Mouse (Mus musculus): ENCODE results near the gene Gm340.

Gm340 gene

DNA sequence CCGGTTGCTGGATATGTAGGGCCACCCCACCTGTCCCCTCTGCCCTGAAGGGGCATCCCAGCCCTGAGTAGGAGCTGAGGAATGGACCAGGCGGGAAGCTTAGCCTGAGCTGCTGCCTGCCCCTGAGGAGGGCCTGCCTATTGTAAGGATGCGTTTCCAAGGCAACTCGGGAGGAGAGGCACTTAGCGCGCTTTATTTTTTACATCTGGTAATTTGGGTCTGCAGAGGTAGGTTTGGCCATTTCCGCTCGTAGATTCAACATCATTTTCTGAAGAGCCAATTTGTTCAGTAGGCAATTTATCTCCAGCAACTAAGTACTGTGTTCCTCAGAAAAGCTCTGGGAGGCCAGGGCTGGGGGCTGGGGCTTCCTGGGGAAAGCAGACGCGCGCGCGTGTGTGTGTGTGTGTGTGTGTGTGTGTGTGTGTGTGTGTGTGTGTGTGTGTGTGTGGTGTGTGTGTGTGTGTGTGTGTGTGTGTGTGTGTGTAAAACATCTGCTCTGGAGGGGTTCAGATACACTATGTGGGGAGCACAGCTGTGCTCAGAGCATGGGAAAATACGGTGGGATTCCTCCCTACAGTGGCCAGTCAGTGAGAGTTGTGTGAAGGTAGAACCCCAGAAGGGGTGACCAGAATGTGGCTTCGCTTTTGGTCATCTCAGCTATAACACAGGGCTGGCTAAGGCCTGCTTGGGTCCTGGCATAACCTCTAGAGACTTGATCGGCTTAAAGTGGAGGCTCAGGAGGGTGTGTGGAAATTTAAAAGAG is 31.3 kb downstream of the Gm340 start:
- peak; percentile 76 for DNase-seq (ENCODE audit: low read depth, low spot score)

DNA sequence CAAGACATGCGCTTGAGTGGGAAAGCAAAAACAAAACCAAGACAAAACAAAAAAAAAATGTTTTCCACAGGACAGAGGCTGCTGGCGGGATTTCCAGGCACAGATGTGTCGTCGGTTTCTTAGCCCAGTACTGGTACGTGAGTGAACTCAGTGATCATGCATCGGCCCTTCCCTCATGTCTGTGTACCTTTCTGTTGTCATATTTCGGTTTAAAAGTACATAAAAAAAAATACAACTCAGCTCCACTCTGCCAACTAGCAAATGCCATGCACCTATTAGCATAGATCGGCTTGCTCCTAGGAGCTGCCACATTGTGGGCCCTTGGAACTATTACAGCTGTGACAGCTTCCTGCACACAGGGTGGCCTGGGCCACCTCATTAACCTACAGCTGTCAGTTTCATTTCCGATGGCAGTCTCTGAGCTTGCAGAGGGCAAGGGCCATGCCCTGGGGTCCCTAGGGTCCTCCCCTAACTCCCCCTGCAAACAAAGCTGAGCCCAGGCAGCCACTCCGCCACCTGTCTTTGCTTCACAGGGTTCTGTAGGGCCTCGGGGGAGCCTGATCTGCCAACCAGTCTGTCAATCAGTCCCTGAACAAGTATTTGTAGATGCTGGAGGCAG is 33.5 kb downstream of the Gm340 start:
- peak; percentile 60 for DNase-seq (ENCODE audit: low read depth, low spot score)

DNA sequence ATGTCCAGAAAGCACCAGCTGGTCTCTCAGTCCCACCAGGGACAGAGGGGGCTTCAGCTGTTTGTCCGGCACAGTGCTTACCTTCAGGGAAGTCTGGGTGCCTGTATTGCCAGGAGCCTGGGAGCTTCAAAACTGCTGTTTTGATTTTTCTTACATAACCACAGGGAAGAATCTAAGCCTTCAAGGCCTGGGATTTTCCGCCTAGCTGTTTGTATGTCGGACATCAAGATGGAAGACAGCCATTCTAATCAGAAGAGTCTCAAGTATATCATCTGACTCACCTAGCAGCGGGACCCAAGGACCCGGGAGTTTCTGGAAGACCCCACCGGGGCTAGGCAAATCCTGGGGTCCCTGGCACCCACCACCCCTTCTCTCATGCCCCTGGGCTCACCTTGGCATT is 34.1 kb downstream of the Gm340 start:
- DNase-seq (ENCODE audit: low read depth, low spot score) = no peak

DNA sequence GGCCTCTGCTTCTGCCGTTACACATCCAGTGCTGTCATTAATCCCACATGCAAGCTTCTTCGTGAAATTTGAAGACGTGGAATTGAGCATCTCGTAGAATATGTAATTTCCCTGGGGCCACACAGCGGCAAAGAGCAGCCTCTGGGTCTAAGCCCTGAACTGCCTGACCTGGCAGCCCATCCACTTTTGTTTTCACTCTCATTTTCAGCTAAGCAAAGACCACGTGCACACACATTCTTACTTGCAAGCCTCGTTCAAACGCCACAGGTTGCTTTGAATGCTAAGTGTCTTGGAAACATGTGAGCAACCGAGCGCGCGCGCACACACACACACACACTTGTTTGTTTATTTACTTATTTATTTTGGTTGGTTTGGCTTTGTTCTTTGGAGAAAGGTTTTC is 34.9 kb downstream of the Gm340 start:
- DNase-seq (ENCODE audit: low read depth, low spot score) = no peak

DNA sequence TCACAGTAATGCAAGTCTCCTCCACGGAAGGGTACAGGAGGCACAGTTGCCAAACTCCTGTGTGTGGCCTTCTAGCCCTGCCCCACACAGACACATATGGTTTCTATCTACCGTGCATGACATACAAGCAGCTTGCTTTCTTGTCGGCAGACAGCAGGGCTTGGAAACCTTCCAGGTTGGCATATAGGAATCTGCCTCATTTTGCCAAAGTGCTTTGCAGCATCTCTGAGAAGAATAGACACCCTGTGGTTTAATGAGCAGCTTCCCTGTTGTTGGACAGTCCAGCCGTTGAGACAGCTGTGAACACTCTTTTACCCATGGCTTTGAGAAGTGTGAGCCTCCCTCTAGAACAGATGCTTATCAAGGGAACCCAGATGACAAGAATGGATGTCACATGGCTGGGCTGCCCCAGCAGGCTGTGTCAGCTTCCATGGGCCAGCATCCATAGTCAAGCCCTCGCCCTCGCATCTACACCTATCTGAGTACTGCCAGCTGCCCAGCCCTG is 36.0 kb downstream of the Gm340 start:
- DNase-seq (ENCODE audit: low read depth, low spot score) = peak; percentile 41

DNA sequence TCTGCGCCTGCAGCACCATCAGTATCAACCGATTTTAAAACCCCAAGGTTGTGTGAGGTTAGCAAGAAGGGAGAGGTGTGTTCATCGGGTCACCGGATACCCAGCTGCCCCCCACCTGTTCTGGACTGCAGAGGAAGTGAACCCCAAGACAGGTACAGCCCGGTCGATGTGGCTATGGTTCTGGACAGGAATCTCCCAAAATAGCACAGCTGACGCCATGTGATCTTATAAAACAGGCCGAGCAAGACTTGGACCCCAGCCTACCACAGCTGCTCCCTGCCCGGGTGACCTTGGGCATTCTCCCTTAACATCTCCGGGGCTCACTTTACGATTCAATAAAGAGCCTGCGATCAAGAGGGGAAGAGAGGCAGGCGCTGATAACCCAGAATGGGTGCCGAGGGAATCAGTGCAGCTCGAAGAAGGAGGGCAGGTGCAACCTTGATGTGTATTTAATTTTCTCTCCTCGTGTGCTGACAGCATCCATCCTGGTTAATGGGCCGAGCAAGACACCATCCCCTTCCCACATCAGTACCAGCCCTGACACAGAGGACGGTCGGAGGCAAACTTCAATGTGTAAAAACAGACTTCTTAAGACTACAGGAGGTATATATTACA is 36.7 kb downstream of the Gm340 start:
- no peak for DNase-seq (ENCODE audit: low read depth, low spot score)

DNA sequence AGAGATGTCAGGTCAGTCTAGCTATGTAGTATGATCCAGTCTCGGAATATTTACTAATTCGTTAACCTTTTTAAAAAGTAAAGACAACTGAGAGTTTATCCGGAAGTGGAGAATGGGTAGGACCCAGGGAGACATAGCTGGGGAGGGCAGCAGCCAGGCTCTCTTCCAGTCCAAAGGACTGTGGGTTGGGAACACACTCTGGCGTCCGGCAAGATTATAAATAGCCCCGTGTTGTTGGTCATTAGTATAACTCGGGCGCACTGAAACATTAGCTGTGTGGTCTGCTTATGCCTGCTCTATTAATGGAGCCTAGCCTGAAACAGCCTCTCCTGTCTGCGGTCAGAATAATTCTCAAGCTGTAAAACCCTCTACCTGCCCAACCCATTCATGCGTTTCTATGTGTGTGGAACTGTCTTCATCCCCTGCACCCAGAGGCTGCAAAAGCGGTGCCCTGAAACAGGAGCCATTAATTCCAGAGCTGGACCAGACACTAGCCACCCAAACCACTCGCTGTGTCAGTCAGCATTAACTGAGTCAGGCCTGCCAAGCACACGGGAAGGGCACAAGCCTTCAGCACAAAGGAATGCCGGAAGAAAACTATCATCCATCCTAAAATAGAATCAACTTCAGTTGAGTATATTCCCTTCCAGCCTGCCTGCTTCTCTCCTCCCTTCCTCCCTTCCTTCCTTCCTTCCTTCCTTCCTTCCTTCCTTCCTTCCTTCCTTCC is 38.4 kb downstream of the Gm340 start:
- DNase-seq (ENCODE audit: low read depth, low spot score) = no peak

DNA sequence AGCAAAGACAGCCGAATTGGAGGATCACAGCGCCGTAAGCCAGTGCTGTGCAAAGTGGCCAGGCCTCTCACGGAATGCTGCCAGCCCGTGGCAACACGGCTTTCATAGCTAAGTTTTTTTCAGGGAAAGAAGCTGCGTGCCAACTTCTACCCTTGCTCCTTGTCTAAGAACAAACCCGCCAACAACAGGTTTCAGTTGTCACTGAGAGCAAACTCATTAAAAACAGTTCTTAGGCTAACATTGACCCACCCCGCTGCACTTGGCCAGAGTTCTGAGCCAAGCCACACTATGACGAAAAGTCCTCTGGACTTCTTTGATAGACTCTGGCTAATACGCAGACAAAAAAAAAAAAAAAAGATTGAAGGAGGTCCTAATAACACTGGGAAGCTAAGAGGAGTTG is 46.8 kb downstream of the Gm340 start:
- DNase-seq (ENCODE audit: low read depth, low spot score) = no peak

DNA sequence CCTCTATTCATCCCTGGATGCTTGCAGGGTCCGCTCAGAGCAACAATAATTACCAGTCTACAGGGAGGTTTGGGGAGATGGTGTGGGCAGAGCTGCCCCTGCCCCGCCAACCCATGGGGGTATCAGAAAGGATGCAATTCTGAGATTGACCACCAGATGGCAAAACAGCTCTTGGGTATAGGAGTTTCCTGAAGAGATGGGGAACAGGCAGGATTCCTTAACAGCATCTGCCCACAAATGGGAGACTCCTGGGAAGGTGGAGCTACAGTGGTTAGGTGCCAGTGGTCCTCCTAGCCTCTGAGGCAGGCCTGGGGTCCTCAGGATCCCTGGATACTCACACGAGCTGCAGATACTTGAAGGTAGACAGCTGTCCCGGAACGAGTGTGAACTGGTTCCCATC is 47.4 kb downstream of the Gm340 start:
- DNase-seq (ENCODE audit: low read depth, low spot score) = peak; percentile 78

DNA sequence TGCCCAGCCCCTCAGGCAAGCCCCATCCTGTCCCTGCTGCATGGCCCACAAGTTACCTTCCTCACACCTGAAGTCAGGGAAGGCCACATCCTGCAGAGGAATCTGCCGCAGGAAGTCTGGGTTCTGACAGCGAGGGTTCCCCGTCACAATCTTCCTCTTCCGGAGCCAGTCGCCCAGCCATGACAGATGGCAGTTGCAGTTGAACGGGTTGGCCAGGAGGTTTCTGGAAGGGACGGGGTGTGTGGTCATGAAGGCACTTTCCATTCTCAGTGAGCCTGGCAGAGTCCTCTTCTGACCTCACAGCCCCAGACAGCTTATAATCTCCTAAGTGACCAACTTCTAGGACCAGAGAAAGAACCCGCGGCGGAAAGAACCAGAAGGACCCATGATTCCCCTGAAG is 51.9 kb downstream of the Gm340 start:
- no peak for DNase-seq (ENCODE audit: low read depth, low spot score)

DNA sequence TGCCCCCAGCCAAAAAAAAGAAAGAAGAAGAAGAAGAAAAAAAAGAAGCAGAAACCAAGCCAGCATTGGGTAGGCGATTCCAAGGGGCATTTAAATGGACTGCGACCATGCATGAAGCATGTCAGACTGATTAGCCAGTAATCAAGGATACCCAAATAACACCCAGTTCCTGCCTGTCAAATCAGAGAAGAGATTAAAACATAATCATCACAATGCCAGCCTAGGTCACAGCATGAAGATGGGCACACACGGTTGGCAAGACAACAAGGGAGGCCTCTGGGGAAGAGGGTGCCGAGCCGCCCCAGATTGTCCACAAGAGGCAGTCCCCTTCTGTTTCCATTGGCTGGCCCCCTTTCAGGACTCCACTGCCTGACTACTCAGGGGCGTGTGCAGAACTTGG is 52.8 kb downstream of the Gm340 start:
- DNase-seq (ENCODE audit: low read depth, low spot score) = no peak
